Mouse (Mus musculus) mouse trophoblast stem cell (cell line): ENCODE measurements around the gene Rrp1.

Experiments used
- in situ Hi-C, 2 experiments: fragments of 300-500 bp; cut with MseI, MboI; formaldehyde crosslinking; loops; 2 replicates in 1 of 2; 3 replicates in 1 of 2; pipeline ENCODE4 v1.15.1; 2025

The Rrp1 gene

DNA sequence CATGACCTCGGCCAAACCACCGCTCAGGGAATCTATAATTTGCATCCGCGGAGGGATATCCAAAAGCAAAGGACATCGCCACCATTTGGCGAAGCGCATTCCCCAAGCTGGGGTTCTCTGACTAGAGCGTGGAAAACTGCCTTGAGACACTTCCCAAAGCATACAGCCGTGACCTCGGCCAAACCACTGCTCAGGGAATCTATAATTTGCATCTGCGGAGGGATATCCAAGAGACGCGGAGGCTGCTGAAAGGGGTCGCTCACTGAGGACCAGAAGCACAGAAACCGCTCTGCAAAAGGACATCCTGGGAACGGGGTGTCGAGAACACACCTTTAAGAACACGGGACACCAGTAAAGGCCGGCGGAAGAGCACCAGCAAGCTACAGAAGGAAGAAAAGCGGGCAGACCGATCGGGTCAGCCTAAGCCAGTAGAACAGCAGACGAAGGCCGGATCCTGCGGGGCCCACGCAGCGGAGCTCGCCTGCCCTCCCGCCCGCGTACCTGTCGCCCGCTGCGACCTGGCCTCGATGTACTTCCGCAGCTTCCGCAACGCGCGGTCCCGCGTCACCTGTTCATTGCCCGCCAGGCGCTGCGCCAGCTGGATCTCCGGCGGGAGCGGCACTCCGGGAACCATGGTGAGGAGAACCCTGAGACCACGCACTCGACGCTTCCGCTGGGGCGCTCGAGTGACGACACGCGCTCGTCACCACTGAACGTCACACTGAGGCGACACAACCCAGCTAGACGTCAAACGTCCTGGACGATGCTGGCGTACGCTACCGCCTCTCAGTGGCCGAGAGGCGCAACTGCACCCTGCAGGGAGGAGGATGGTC, at the start of gene Rrp1:
Gene Rrp1 (minus strand): TSS at position 725 of the 833 bp plus-strand sequence.
- in situ Hi-C loops, result no loop called here

DNA sequence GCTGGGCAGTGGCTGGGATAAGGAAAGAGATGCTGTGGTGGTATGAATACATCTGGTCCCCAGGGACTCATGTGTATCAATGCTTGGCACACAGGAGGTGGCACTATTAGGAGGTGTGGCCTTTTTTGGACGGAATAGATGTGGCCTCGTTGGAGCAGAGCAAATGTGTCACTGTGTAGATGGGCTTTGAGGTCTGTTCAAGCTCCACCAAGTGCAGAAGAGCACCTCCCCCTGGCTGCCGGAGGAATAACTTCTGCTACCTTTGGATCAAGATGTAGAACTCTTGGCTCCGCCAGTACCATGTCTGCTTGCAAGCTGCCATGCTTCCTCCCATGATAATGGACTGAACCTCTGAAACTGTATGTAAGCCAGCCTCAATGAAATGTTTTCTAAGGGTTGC, 48.9 kb upstream of the Rrp1 start:
- in situ Hi-C loops, result no loop called here

DNA sequence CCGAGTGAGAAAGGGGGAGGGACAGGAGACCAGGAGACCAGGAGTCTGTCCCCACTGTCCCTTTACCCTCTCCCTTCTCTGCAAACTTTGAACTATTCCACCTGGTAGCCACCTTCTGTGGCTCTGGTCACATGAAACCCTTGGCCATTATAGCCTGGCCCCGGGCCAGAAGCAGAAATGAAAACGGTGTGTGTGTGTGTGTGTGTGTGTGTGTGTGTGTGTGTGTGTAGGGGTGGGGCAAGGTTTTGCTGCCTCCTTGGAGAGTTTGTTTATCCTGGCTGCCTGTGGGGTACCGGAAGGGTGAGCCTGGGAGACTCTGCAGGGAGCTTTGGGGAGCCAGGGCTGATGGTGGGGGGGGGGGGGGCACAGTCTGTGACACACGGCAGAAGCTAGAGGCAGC, 47.6 kb upstream of the Rrp1 start:
- in situ Hi-C loops, result no loop called here

DNA sequence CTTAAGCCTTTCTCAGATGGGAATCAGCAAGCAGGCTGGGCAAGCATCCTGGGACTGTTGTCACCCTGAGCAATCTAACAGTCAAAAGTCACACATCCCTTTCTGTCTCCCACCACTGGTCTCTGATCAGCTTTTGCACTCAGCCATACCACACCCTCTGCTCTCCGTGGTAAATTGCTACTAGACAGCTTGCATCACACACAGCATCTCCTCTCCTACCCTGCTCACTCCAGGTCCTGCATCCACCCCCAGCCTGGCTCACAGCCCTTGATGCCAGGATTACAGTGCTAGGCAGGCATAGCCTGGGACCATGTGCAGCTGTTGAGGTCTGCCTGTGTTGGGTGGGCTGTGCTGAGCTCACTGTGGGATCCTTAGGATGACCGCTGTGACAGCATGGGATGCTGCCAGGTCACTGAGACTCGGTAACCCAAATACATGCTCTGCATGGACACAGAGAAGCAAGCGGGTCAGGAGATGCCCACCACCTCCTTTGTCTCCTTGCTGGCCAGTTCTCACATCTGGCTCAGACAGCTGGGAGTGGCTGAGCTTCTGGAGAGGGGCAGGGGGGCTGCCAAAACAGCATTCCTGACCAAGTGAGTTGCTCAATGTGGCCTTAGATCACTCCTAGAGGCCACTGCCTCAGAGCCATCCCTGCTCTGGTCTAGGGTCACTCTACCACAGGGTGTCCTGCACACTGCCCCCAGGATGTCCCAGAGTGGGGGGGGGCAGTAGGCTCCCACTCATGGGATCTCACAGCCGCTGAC, 45.7 kb upstream of the Rrp1 start:
- in situ Hi-C loops, result no loop called here

DNA sequence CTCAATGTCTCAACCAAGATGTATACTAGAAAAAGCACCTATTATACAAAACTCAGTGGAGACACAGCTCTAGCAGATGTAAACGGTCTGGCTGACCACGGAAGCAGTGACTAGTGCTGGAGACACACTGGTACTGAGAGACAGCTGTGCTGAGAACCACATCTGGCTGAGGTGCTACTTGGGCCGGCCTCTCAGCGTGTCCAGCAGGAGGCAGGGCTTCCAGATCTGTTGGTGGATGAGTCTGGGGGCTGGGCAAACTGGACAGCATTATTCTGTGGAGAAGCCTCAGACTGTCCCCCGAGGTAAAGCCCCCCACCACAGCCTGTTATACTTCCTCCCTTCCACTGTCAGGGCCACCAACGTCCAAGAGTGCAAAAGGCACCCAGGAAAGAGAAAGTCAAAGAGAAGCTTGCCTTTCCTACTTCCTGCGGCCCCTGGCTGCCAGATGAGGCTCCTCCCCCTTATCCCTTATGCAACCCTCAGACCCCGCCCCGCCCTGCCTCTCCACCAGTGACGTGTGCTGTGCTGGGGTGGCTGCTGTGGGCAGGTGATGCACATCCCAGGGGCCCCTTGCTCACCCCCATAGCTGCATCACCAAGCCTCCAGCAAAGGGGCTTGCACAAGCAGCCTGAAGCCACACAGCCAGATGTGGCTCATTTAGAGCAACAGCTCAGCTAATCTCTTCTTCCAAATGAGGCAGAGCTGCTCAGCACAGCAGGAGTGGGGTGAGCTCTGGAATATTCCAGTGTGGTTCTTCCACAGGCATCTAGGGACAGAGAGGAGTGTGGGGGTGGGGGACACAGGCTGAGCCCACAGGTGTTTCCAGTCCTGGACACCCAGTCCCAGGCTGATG, 44.9 kb upstream of the Rrp1 start:
- in situ Hi-C loops, result no loop called here

DNA sequence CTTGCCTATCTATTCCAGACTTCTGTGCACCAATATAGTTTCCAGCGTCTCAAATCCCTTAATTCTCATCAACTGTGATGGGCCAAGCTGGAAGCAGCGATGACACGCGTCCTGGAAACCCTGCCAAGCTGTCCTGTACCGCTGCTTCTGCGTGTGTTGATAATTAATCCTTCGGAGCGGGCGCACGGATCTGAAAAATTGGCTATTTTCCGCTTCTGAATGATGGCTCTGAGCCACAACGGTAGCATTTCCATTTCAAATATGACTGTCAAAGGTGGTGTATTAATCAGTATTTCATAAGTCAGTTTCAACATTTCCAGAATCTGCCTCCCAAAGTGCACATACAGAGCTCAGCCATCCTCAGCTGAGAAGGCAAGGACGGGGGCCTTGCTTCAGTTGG, 43.9 kb upstream of the Rrp1 start:
- in situ Hi-C loops, result no loop called here

DNA sequence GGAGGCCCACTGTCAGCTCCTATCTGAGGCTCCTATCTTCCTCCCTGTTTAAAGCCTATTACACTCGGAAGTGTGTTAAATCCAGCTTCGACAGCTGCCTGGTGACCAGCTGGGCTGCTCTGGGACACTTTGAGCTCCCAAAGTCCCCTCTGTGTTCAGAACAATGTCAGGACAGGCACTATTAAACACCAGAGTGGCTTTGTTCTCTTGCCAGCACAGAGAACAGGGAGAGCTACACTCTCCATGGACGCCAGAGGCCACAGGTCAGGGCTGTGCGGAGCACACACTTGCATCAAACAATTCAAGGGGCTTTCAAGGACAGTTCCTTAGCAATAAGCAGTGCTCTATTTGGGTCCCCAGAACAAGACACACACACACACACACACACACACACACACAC, 39.8 kb upstream of the Rrp1 start:
- in situ Hi-C loops, result no loop called here

DNA sequence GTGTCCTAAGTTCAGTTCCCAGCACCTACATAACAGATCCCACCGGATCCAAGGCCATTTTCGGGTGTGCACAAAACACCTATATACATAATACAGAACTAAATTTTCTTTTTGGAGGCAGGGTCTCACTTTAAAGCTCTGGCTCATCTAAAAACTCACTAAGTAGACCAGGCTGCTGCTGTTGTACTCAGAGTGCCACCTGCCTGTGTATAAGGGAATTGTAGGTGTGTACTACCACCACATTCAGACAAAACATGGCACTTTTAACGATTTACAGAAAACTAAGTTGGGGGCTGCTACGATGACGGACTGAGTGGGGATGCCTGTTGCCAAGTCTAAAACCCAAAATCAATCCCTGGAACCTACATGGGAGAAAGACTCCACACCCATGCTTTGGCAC, 37.9 kb upstream of the Rrp1 start:
- in situ Hi-C loops, result no loop called here

DNA sequence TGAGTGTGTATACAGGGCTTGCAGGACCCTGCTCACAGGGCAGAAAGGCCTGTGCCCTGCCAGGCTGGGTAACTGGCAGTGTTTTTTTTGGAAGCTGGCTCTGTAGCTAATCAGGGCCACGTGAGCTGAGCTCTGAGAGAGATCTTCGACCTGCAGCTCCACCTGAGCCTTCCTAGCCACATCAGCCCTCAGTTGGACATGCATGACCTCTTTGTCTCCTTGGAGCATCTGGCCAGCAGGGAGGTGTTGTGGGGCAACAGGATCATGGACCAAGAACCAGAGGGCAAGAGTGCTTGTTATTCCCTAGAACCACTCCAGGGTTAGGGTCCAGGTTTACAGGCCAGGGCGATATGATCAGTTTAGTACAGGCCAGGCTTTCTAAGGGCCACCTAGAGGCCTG, 34.6 kb upstream of the Rrp1 start:
- in situ Hi-C loops, result no loop called here

DNA sequence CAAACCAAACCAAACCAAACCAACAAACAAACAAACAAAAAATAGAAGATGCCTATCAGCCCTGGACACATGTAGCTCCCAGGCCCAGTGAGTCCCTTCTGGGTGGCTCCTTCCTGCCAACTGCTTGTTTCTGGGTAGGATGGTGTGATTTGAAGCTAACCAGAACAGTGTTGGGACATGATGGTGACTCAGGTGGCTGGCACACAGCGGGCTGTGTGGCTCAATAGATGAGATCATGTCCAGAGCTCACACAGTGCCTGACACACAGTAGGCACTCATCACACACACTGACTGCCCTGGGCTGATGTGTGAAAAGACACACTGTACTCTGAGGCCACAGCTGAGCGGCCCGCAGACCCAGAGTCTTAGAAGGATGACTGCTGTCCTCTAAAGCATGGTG, 33.4 kb upstream of the Rrp1 start:
- in situ Hi-C loops, result no loop called here

DNA sequence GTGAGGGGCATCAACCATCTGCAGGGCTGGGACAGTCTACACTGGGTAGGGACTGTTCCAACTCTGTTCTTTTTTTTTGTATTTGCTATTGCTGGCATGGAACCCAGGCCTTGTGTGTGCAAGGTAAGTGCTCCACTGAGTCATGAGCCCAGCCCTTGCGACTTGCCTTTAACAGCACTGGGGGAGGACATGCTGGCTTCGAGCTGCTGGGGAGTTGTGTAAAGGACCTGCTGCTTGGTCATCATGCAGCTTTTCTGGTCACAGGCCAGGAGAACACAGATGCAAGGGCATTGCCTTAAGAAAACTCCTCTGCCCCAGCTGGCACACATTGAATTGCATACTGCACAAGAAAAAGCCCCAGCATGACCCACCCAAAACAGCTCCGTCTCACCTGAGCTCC, 29.4 kb upstream of the Rrp1 start:
- in situ Hi-C loops, result no loop called here

DNA sequence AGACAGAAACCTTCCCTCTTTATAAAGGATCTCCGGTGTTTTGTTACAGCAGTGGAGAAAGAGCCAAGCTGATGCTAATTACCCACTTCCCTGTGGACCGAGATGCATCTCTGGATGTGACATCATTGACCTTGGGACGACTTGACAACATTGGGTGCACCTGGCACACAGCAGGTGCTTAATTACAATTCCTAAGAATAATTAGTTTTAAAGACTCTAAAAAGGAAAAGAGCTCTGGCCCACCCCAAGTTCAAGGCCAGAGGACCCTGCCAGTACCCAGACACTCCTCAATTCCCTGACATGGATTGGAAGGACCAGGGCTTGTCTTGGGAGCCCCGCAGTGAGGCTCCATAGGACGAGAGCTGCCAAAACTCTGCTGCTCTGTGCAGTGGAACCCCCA, 28.8 kb upstream of the Rrp1 start:
- in situ Hi-C loops, result no loop called here

DNA sequence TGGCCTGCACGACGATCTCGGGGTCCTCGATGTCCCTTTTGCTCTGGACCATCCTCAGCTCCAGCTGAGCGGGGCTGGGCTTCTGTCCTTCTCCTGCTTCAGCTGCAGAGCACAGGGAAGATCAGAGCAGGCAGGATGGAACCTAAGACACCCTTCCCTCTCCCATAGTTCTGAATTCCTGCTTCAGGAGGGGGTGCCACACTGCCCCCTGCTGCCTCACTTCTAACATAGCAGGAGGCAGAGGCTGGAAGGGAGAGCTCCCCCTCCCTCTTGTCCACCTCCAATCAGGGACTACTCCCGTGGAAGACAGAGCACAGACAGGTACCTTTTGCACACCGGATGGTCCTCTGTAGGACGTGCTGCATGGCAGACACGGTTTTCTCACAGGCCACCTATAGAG, 28.0 kb upstream of the Rrp1 start:
- in situ Hi-C loops, result no loop called here

DNA sequence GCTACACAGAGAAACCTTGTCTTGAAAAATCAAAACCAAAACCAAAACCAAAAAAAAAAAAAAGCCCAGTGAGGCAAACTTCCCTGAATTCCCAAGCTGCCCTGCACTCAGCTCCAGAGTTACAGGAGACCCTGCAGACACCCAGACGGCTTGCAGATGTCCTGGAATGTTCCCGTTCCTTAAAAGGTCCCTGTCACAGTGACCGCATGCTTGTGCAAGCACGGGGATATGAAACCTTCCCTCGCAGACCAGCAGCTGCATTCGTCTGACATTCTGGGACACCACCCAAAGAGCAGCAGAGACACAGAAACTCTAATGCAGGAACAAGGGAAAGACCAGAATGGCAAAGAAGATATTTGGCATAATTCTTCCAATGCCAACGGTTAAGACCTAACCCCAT, 27.1 kb upstream of the Rrp1 start:
- in situ Hi-C loops, result no loop called here

DNA sequence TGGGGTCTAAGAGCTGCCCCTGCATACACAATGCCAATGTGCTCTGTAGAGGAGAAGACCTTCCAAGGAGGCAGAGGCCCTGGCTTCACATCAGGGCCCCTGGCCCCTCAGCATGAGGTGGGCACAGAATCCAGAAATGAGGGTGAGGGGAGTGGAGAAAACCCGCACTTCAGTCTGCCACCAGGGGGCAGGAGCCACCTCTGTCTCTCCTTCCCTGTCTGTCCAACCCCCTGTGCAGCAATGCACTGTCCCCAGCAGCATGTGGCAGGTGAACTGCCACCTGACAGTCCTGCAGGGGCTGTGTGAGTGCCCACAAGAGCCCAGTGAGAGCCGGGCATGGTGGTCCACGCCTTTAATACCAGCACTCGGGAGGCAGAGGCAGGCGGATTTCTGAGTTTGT, 26.7 kb upstream of the Rrp1 start:
- in situ Hi-C loops, result no loop called here

DNA sequence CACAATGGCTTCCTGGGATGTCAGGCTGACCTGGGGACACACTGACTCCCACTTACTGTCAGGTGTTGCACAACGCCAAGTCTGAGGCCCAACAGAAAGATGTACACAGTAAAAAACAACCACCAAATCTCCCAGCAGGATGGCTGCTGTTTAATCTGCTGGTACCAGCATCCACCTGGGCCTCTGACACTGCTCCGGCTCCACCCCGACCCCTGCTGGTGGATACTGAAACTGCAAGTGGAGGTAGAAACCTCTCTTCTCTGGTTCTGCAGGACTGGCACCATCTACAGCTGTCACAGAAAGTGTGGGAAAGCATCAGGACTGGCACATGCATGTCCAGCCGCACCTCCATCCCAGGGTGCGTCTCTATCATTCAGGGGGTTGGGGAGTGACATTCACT, 25.3 kb upstream of the Rrp1 start:
- in situ Hi-C loops, result no loop called here

DNA sequence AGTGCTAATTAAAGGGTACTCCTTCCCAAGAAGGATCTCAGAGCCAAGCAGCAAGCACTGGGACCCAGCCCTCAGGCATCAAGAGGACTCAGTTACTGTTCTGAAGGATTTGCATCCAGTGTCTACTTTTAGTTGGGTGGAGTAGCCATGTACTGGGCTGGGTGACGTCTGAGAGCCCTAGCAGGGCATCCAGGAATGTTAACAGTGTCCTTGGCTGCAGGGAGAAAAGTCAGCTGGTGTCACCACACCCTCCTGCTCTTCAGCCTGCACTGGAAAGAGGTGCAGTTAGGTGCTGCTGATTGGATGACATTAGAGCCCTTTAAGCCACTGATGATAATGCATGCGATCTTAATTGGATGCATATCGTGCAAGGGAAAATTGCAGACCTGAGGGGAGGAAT, 20.0 kb upstream of the Rrp1 start:
- in situ Hi-C loops, result no loop called here

DNA sequence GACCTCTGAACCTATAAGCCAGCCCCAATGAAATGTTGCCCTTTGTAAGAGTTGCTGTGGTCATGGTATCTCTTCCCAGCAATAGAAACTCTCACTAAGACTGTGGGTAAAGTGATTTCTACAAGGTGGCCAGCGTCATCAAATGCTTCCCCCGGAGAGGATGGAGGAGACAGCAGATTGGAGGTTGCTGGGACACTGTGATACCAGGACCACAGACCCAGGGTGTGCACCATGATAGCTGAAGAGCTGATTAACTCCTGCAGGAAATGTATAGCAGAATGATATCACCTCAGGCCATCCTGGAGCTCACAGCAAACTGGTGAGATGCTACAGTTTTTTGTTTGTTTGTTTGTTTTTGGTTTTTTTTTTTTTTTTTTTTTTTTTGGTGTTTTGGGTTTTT, 16.9 kb upstream of the Rrp1 start:
- in situ Hi-C loops, result no loop called here

DNA sequence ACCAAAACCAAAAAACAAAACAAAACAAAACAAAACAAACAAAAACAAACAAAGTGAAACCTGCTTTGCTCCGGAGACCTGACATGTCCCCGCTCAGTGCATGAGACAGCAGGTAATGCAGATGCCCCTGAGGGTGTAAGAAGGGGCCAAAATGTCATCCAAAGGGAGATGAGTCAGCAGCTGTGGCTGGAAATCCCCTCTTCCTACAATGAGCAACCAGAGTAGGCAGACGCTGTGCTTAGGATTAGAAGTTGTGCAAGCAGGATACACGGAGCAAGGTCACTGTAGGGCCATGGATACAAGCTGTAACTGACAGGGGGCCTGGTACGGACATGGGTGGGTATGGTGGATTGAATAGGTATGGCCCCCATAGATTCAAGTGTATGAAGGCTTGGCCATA, 16.3 kb upstream of the Rrp1 start:
- in situ Hi-C loops, result no loop called here

DNA sequence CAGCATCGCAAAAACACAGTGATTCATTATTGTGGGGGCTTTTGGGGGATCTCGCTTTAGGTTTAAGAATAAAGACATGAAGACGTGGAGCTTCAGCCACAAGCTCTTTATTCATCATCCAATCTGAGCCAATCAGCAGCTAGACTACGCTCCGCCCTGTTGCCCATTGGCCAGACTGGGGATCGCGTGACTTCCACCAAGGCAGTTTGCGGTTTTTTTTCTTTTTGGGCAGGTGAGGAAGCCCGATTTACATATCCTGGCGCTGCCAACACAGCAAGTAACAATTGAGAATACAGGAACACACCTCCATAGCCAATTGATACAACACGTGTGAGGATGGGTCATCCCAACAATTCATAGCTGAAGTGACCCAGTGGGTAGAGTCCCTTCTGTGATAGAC, 15.2 kb upstream of the Rrp1 start:
- in situ Hi-C loops, result no loop called here

DNA sequence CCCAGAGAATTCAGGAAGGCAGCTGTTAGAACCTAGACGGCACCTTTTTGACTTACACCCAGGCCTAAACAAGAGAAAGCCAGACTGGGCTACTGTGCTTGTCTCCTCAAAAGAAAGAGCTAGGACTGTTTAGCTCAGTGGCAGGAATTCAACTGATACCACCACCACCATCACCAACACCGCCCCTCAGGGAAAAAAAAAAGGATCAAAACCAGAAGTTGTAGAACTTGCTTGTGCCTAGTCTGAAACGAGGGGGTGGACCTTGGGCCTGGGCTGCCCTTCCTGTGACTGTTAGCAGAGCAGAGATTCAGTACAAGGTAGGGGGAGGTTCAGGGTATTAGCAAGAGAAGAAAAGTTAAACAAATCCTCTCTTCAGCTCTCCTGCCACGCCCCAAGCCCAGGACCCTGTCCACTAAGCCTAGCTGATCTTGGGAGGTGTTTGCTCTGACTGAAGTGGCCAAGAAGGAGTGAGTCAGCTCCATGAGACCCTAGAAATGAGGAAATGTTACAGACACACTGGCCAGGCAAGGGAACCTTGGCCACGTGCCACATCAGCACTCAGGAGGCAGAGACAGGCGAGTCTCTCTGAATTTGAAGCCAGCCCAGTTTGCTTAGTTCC, 13.4 kb upstream of the Rrp1 start:
- in situ Hi-C loops, result no loop called here
